Mouse (Mus musculus) myocyte (in vitro differentiated cells): ENCODE measurements at regions not wholly inside any gene's neighbourhood (a gene's known extent, or its start where the extent isn't known, plus 50 kb on each side); places are given as distances from the start of the nearest gene placed in this dataset.

Experiments
- H3K27me3 ChIP-seq: one replicate; pipeline ENCODE4 v1.6.1; 2011; ENCODE audit not compliant: control insufficient read depth, insufficient read depth, insufficient read length
- H3K36me3 ChIP-seq: one replicate; pipeline ENCODE4 v1.6.1; 2011; ENCODE audit not compliant: control insufficient read depth, insufficient read depth
- H3K4me2 ChIP-seq: one replicate; pipeline ENCODE4 v1.6.1; 2011; ENCODE audit warnings: low read depth, control low read depth
- H3K4me3 ChIP-seq: one replicate; pipeline ENCODE4 v1.5.1; 2011; ENCODE audit warnings: mild to moderate bottlenecking, control low read depth, moderate library complexity
- H3K79me2 ChIP-seq: one replicate; pipeline ENCODE4 v1.6.1; 2011; ENCODE audit not compliant: control insufficient read depth, insufficient read depth
- H3ac ChIP-seq: one replicate; pipeline ENCODE4 v1.6.1; 2011; ENCODE audit not compliant: control insufficient read depth, insufficient read length
- CEBPB ChIP-seq: IDR thresholded peaks from 2 replicates; pipeline ENCODE4 v1.6.1; 2011; ENCODE audit warnings: mild to moderate bottlenecking, moderate library complexity; ENCODE audit not compliant: poor library complexity, insufficient read depth, severe bottlenecking
- E2F4 ChIP-seq: IDR thresholded peaks from one replicate; pipeline ENCODE4 v1.6.1; 2011; ENCODE audit warnings: mild to moderate bottlenecking, control low read depth, moderate library complexity; ENCODE audit not compliant: insufficient read depth
- MAX ChIP-seq: IDR thresholded peaks from one replicate; pipeline ENCODE4 v1.6.1; 2011; ENCODE audit warnings: low read depth, mild to moderate bottlenecking, control low read depth
- MYOD1 ChIP-seq, 3 experiments: IDR thresholded peaks; one replicate each; pipeline ENCODE4 v1.6.1; 2011; ENCODE audit warnings: control low read depth in 2 of 3, low read depth in 2 of 3, mild to moderate bottlenecking in 2 of 3, moderate library complexity in 1 of 3; ENCODE audit not compliant: insufficient read length in 2 of 3, control insufficient read depth in 1 of 3
- MYOG ChIP-seq, 3 experiments: IDR thresholded peaks; one replicate each; pipeline ENCODE4 v1.6.1; 2011; ENCODE audit warnings: control low read depth in 2 of 3, low read depth in 2 of 3, mild to moderate bottlenecking in 2 of 3; ENCODE audit not compliant: insufficient read length in 2 of 3, control insufficient read depth in 1 of 3, insufficient read depth in 1 of 3
- POLR2A ChIP-seq: IDR thresholded peaks from one replicate; pipeline ENCODE4 v1.6.1; 2011; ENCODE audit warnings: low read depth, mild to moderate bottlenecking, control low read depth, moderate library complexity; ENCODE audit not compliant: insufficient read length
- POLR2AphosphoS2 ChIP-seq: IDR thresholded peaks from one replicate; pipeline ENCODE4 v1.6.1; 2011; ENCODE audit warnings: low read depth, control low read depth; ENCODE audit not compliant: insufficient read length
- REST ChIP-seq: IDR thresholded peaks from one replicate; pipeline ENCODE4 v1.6.1; 2011; ENCODE audit warnings: mild to moderate bottlenecking, control low read depth, moderate library complexity; ENCODE audit not compliant: insufficient read depth, insufficient read length
- SRF ChIP-seq: IDR thresholded peaks from one replicate; pipeline ENCODE4 v1.6.1; 2011; ENCODE audit warnings: low read depth; ENCODE audit not compliant: control insufficient read depth, insufficient read length
- TCF12 ChIP-seq: IDR thresholded peaks from one replicate; pipeline ENCODE4 v1.6.1; 2011; ENCODE audit warnings: mild to moderate bottlenecking, control low read depth; ENCODE audit not compliant: poor library complexity, insufficient read depth, severe bottlenecking
- TCF3 ChIP-seq: IDR thresholded peaks from one replicate; pipeline ENCODE4 v1.6.1; 2011; ENCODE audit warnings: low read depth, control low read depth; ENCODE audit not compliant: insufficient read length
- USF1 ChIP-seq: IDR thresholded peaks from one replicate; pipeline ENCODE4 v1.6.1; 2011; ENCODE audit warnings: low read depth, mild to moderate bottlenecking, control low read depth, moderate library complexity

- H3K27me3 ChIP-seq, result no peaks in the 10 kb centered on the region
- no peaks in the 10 kb centered on the region for H3K36me3 ChIP-seq
- no peak overlapping the region for H3ac ChIP-seq
- H3K79me2 ChIP-seq, result no peaks in the 10 kb centered on the region
- TF ChIP-seq REST (no peak), E2F4 (no peak), MAX (no peak), SRF (no peak), TCF12 (no peak), POLR2A (no peak), POLR2AphosphoS2 (no peak), TCF3 (no peak), MYOD1 (IDR thresholded peaks at IDR 0.05; ENCODE audit: control insufficient read depth in 1 of 3, insufficient read length in 2 of 3, low read depth in 2 of 3) (no peak), MYOG (IDR thresholded peaks at IDR 0.05; ENCODE audit: control insufficient read depth in 1 of 3, insufficient read depth in 1 of 3, insufficient read length in 2 of 3, low read depth in 2 of 3) (no peak), CEBPB (no peak)
- peak overlapping the region; percentile 45 for H3K4me2 ChIP-seq
- no peak overlapping the region for H3K4me3 ChIP-seq
Observed at GRCm38 (mm10) chr1:71756159-71756558, 103.2 kb upstream of the Fn1 start.

DNA sequence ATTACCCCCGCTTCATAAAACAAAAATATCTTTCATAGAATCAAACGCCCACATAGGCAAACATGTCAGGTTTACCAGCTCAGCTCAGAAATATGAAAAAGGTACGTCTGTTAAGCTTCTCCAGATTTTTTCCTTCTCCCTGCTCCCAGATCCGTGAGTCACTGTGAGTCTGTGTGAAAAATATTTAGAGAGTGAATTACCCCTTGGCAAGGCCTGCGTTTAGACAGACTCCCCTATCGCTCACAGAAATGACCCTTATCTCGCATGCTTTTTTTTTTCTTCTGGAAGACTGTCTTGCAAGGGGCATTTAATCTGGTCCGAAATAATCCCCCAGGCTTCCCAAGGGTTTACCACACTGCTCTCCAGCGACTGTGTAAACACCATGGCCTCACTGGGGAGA, 102.4 kb upstream of the Fn1 start:
- TF ChIP-seq CEBPB (no peak), USF1 (no peak), E2F4 (no peak), MYOG (IDR thresholded peaks at IDR 0.05; ENCODE audit: control insufficient read depth in 1 of 3, insufficient read depth in 1 of 3, insufficient read length in 2 of 3, low read depth in 2 of 3) (no peak), POLR2A (no peak), MYOD1 (IDR thresholded peaks at IDR 0.05; ENCODE audit: control insufficient read depth in 1 of 3, insufficient read length in 2 of 3, low read depth in 2 of 3) (no peak), SRF (no peak), REST (no peak), TCF3 (no peak), TCF12 (no peak), POLR2AphosphoS2 (no peak), MAX (no peak)
- H3K79me2 ChIP-seq, result no peaks in the 10 kb centered on the region
- no peak overlapping the region for H3K4me3 ChIP-seq
- H3ac ChIP-seq, result no peak overlapping the region
- no peaks in the 10 kb centered on the region for H3K27me3 ChIP-seq
- H3K36me3 ChIP-seq, result no peaks in the 10 kb centered on the region
- H3K4me2 ChIP-seq, result peak overlapping the region; percentile 45

DNA sequence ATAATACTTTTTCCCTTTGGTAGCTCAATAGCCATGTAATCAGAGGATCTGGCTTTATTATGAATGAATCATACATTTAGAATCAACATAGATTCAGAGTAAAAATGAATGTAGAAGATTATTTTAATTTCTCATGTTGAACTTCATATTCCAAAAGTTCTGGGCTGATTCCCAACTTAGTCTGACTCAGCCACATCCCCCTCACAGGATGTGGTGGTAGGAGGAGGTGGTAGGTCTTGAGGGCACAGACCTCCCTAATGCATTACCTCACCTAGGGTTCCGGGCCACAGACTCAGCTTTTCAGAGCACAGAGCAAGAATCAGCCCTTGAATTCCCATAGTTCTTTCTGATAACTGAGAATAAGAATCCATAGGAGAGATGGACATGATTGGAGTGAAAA, 99.4 kb upstream of the Fn1 start:
- H3K4me3 ChIP-seq, result no peak overlapping the region
- H3K36me3 ChIP-seq, result no peaks in the 10 kb centered on the region
- H3K4me2 ChIP-seq, result no peak overlapping the region
- no peaks in the 10 kb centered on the region for H3K79me2 ChIP-seq
- TF ChIP-seq CEBPB, result 0 out of 2 replicates have a peak, but pooled peaks have one; percentile 29
- no peak for TF ChIP-seq USF1
- H3K27me3 ChIP-seq, result no peaks in the 10 kb centered on the region
- no peak overlapping the region for H3ac ChIP-seq

- no peaks in the 10 kb centered on the region for H3K79me2 ChIP-seq
Observed at GRCm38 (mm10) chr1:71751601-71752000, 98.6 kb upstream of the Fn1 start.

GRCm38 (mm10) chr1:71735606-71736005, 82.6 kb upstream of the Fn1 start:
- H3K4me3 ChIP-seq, result no peak overlapping the region
- H3K36me3 ChIP-seq, result no peaks in the 10 kb centered on the region
- no peak for TF ChIP-seq USF1
- H3K79me2 ChIP-seq, result no peaks in the 10 kb centered on the region
- no peaks in the 10 kb centered on the region for H3K27me3 ChIP-seq
- H3K4me2 ChIP-seq, result no peak overlapping the region
- no peak overlapping the region for H3ac ChIP-seq

More at GRCm38 (mm10) chr1:71751601-71752000, 98.6 kb upstream of the Fn1 start:
- Histone ChIP-seq H3K36me3 (no peaks in the 10 kb centered on the region), H3K27me3 (no peaks in the 10 kb centered on the region), H3ac (no peak overlapping the region), H3K4me3 (no peak overlapping the region), H3K4me2 (peak overlapping the region; percentile 25)
- no peak for TF ChIP-seq MYOD1 (IDR thresholded peaks at IDR 0.05; ENCODE audit: control insufficient read depth in 1 of 3, insufficient read length in 2 of 3, low read depth in 2 of 3)
- TF ChIP-seq SRF, result no peak
- TF ChIP-seq POLR2AphosphoS2, result no peak
- no peak for TF ChIP-seq MAX

GRCm38 (mm10) chr1:71731623-71732022, 78.6 kb upstream of the Fn1 start:
- no peak overlapping the region for H3K4me3 ChIP-seq
- H3K27me3 ChIP-seq, result no peaks in the 10 kb centered on the region
- no peak for TF ChIP-seq E2F4
- TF ChIP-seq USF1, result no peak
- no peak for TF ChIP-seq SRF
- no peak for TF ChIP-seq REST
- TF ChIP-seq POLR2AphosphoS2, result no peak
- TF ChIP-seq MAX, result no peak
- no peak for TF ChIP-seq TCF12
- TF ChIP-seq MYOD1 (IDR thresholded peaks at IDR 0.05; ENCODE audit: control insufficient read depth in 1 of 3, insufficient read length in 2 of 3, low read depth in 2 of 3), result no peak
- TF ChIP-seq POLR2A, result no peak
- TF ChIP-seq MYOG (IDR thresholded peaks at IDR 0.05; ENCODE audit: control insufficient read depth in 1 of 3, insufficient read depth in 1 of 3, insufficient read length in 2 of 3, low read depth in 2 of 3), result no peak
- no peak for TF ChIP-seq TCF3
- TF ChIP-seq CEBPB, result no peak
- no peaks in the 10 kb centered on the region for H3K79me2 ChIP-seq
- H3K4me2 ChIP-seq, result no peak overlapping the region
- H3ac ChIP-seq, result no peak overlapping the region
- H3K36me3 ChIP-seq, result no peaks in the 10 kb centered on the region
